Mouse (Mus musculus) testis, postnatal 10 days (tissue): Measurements from ENCODE around the gene Terb1.

Source experiments
- DNase-seq: peaks from one replicate; pipeline ENCODE4 v3.0.0; 2021; ENCODE audit warnings: low spot score

The Terb1 gene

DNA sequence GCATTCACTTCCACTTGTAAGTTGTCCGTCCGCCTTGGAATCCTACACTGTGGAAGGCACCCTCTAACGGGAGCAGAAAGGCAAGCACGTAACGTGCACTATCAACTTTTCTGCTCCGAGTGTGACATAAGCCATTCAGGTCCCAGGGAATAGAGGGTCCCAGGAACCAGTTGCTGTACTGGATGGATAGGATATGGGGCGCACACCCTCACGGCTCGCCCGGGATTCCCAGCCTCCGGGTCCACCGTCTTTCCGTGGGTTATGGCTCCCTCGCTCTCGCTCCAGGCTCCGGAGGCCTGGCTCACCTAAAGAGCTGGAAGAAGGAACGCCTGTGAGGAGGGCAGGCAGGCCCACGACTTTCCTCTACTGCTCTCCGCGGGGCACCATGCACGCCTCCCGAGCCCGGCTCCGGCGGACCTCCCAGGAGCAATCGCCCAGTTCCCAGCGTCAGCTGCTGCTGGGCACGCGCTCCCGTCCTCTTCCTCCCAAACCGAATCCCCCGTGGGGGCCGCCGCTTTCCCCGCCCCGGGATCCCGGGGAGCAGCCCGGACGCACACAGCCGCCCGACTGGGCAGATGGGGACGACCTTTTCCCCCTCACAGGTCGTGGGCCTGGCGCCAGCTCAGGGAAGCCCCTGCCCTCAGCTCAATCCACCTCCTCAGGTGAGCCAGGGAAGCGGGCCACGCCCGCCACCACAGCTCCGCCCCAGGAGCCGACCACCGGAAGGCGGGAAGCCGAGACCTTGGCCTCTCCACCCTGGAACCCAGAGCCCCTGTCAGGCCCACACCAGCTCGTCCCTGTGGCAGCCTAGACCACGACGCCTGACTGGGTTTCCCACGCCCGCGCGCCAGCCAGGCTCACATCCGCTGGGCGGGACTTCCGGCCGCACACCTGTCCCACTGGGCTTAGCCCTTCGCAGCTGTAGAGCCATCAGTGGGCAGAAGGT, at the start of gene Terb1:
Gene Terb1 (minus strand): TSS at position 850 of the 946 bp plus-strand sequence.
- peak; percentile 66 for DNase-seq

DNA sequence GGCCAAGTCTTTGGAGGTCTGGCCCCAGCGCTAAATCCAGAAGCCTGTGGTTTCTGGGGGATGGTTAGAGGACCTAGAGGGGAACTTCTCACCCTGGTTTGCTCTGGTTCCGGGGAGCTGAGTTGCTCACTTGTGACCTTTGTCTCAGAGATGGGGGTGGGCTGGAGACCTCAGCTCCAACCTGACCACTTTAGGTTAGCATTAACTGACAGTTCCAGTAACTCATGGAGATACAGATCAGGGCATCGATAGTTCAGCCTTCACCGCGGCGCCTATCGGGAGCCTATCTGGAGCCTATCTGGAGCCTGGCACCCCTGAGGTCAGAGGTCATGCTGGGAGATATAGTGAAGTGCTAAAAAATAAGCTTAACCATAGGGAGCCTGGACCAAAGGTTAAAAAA, 47.5 kb upstream of the Terb1 start:
- DNase-seq = no peak

DNA sequence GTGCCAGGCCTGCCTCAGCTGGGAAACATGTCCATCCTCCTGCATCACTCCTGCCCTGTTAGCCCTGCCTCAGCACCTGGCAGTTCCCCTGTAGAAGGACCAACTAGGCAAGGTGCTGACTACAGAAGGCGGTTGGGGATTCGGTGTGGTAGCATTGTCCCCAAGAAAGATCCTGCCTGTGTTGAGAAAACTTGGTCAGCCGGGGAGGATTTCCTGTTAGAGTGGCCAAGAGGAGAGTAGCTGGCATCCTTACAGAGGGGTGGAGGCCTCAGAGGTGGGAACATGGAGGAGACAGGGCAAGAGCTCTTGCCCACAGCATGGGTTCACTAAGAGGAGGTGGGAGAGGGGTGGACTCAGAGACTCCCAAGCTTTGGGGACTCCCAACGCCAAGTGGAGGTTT, 45.5 kb upstream of the Terb1 start:
- DNase-seq = no peak

DNA sequence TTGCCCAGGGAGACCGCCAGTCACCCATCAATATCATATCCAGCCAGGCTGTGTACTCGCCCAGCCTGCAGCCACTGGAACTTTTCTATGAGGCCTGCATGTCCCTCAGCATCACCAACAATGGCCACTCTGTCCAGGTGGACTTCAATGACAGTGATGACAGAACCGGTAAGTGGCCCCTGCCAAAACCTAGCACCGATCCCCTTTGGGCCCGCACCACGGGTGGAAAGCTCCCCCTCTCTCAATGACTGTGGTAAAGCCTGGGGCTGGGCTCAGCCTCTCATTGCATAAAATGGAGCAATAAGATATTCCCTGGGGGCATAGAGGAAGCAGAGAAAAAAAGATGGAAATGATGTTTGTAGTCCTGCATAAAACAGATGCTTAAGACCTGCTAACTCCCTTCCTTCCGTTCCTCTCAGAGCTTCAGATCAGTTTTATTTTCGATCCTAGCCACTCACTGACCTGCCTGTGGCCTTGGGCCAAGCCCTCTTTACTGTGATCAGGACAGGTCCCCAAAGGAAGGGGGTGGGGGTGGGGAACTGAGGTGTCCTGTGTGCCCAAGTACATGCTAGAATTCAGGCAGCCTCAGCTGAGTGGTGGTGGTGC, 33.8 kb upstream of the Terb1 start:
- no peak for DNase-seq

DNA sequence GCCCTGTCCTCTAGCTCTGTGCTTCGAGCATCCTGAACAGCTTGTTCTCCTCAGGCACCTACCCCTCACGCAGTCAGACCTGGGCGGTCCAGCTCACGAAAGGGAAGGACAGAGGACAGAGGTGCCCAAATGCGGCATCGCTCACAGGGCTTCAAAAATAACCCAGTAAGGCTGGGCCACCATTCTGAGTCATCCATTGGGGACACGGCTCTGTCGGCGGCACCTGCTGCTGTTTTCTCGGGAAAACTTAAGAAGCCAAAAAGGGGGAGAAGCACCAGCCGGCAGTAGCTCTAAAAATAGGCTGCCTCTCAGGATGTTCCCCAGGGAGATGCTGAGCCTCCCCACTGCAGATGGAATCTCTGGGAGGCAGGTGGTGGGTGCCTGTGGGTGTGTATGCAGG, 32.5 kb upstream of the Terb1 start:
- DNase-seq = no peak

DNA sequence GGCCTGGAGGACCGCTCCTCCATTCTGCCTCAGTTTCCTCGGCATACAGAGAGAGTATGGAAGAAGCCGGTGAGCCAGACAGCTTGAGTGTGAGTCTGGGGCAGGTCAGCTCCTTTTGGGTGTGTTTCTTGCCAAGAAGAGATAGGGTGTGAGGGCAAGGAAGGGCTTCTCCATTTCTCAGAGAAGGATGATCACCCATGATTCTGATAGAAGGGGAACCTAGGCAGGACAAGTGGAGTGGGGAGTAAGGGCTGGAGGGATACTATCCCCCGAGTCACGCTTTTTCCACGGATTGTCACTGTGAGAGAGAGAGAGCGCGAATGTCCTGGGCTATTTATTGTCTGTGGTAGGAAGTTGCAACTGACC, 31.8 kb upstream of the Terb1 start:
- no peak for DNase-seq

DNA sequence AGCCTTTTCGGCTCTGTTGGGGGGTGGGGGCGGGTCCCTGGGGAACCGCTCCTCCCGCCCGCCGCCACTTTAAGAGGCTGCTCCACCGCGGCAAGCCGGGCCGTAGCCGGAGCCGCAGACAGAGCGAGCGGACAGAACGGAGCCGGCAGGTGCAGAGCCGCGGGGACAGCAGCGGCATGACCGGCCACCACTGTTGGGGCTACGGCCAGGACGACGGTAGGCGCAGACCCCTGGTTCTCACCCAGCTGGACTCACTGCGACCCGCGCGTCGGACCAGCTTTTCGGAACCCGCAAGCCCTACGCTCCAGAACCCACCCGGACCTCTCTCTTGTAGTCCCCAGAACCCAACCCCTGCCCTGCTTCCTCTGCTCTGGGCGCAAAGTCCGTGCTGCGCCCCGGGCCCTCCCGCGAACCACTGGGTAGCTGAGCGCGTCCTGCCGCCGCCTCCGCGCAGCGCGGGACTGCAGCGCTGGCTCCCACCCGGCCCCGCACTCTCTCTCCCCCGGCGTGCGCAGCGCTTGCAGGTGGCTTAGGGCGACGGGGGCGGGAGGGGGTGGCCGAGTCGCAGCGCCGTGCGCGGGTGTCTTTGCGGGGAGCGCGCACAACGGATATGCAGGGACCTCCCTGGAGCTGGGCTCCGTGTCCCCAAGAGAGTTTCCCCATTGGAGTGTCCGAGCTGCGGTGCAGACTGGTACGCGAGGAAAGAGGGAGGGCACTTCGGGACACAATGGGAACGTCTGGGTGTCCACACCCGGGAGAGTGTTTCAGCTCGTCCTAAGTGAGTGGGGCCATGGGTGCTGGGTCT, 31.2 kb upstream of the Terb1 start:
- DNase-seq = peak; percentile 52

DNA sequence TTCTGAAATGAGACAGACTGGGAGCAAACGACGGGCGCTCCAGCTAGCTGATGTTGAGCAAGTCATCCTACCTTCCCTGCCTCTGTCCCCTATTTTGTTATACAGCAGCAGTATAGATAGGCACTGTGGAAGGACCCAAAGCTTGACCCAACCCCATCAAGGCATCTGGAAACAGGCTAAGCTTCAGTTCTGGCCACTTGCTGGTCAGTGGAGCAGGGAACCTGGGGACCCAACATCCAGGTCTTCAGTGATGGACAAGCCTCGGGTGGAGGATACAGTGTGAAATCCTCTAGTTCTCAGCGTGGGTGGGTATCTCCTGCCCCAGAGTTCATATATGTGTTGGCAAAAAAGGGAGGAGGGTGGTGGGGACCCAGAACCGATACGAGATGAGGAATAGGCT, 30.5 kb upstream of the Terb1 start:
- no peak for DNase-seq

DNA sequence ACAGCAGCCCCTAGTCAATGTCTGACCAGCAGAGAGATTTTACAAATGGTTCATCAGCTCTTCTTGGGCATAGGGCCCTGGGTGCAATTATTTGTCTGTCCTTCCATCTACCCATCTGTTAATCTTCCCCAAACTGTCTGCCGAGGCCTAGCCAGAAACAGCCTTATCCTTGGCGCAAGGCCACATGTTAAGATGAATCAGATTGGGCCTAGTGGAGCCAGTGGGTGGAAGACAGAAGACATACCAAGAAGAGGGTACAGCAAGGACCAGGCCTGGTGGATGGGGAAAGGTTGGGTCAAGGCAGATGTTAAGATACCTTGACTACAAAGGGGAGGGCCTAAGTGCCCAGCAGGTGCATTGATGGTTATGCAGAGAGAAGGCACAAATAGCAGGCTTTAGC, 29.9 kb upstream of the Terb1 start:
- DNase-seq = no peak

DNA sequence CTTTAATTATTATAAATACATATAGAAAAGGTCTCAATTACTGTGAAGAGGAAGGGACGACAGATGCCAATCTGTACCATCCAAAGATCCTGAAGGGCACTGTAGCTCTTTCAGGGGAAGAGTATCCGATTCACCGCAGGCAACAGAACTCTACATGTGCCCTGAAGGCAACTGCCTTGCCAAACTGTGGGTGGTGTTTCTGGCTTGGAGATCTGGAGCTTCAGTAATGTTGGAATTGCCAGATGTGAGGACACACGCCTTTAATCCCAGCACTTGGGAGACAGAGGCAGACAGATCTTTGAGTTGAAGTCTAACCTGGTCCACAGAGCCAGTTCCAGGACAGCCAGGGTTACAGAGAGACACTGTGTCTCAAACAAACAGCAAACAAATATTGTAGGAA, 29.2 kb upstream of the Terb1 start:
- DNase-seq = no peak

DNA sequence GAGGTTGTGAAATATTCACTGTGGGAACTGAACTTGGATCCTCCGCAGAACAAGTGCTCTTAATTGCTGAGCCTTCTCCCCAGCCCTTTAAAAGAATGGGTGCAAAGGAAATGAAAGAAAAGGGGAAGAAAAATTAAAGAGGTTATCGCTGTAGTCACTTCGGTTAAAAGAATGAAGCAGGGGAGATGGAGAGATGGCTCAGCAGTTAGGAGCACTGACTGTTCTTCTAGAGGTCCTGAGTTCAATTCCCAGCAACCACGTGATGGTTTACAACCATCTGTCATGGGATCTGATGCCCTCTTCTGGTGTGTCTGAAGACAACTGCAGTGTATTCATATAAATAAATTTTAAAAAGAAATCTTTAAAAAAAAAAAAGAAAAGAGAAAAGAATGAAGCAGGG, 26.3 kb upstream of the Terb1 start:
- no peak for DNase-seq

DNA sequence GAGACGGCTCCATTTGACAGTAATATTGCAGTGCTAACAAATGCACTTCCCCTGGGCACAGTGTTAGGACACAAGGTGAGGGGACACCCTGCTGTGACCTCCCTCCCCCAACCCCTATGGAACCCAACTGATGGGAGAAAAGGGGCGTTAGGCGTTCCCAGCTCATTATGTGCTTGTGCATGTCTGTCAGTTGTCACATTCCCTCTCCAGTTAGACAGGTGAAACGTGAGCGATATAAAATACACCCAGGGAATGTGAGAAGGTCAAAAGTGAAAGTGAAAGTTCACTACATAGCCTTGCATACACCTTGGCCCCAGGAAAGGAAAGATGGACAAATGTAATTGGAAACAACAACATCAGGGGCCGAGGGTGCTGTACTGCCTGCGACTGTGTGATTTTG, 25.7 kb upstream of the Terb1 start:
- DNase-seq = no peak

DNA sequence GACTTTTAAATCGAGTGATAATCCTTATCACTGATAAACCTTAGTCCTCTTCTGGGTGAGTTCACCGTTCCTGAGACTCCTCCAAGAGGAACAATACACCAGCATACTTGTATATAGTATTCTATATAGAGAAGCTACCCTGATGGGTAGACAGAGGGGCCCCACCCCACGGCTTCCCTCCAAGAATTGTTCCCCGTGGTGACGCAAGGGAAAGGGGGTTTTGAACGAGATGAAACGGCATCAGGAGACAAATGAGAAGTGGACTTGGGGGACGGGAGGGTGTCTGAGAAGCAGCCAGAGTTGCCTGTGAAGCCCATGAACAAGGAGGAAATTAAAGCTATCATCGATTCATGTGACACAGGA, 25.1 kb upstream of the Terb1 start:
- DNase-seq = no peak

DNA sequence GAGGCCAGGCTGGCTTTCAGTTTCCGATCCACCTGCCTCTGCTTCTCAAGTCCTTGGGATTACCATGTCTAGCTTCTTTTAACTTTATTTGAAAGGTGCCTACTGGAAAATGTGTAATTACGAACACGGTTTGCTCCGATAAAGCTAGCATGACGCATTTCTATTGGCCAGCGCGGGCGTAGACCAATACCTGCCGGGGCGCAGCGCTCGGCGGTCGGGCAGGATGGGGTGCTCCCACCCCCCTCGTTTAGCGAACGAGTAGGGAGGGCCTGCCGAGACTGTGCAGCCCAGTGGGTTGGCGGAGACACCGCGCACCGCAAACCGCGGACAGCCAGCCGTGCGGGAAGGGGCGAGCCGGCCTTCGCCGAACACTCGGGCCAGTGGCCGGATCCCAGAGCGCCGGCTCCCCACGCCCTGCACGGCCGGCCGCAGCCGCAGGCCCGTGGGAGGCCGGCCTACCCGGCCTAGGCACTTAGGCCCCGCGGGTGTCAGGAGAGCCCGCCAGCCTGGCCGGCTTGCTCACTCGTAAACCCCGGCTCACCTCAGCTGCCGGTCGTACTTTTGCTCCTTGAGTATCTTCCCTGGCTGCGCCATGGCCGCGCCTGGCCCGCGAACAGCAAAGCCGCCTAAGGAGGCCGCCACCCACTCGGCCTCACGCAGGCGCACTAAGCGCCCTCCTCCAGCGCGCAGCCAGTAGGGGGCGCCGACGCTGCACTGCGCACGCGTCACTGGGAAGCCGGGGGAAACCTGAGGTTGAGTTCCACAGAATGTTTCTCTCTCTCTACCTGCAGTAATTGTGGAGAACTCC, 24.5 kb upstream of the Terb1 start, which contains the start of the genes Nae1 and Car7:
Gene Nae1 (minus strand): TSS at position 667 of the 808 bp plus-strand sequence.
Gene Car7 (plus strand): TSS at position 719 of the 808 bp plus-strand sequence.
- peak; percentile 96 for DNase-seq

DNA sequence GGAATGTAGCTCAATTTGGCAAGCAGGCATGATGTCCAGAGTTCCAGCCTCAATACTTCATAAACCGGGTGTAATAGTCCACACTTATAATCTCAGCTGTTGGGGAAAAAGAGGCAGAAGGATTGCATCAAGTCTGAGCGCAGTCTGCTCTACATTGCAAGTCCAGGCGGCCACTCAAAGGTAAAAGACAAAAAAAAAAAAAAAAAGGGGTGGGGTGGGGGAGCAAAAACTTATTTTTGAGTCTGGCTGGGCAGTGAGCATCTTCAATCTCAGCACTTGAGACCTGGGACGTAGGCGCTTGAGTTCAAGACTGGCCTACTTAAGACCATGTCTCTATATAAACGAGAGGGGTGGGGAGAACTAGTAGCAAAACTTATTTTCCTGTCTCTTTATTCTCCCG, 23.8 kb upstream of the Terb1 start:
- no peak for DNase-seq

DNA sequence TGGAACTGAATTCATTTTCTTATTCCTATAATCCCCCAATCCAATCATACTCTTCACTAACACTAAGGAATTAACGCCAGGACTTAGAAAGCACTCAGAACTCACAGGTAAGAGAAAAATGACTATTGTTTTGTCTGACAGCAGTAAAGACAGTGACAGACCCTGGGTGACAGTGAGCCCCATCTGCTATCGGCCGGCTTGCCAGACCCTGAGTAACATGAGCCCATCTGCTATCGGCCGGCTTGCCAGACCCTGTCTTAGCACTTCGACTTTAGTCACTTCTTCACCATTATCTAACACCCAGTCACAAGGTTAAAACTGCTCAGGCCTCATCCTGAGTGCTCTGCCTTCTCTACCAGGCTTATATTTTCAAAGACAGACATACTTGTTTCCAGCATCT, 20.0 kb upstream of the Terb1 start:
- DNase-seq = no peak

DNA sequence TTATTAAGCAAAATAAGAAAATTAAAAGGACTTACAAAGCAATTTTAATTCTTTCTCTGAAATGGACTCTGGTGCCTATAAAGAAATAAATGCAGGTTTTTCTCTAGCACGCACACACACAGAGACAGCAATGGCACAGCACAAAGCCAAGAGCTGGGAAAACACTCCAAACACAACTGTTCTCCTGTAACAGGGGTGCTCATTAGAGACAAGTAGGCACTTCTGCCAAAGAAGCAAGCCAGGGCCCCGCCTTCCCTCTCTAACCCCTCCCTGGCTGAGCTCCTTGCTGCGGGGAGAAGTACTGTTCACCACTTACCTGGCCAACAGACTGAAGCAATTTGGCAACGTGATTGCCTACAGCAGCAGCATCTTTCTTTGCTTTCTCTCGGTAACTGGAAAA, 8.2 kb upstream of the Terb1 start:
- DNase-seq = no peak

DNA sequence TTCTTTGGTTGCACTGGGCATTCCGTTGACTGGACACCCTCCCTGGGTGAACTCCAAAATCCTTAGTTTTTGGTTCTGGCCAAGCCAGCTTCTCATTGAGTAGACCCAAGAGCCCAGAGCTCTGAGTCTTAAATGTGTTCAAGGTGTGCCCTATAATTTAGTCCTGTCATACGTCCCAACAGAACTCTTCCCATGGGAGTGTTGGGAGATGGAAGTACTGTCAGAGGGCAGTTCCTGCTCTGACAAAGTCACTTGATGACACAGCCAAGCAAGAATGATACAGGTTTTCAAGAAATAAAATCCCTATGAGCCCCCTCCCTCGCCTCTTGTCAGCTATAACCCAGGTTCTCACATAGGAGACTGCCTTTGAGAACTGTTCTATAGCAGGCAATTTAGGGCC, 424 bp upstream of the Terb1 start:
- no peak for DNase-seq

DNA sequence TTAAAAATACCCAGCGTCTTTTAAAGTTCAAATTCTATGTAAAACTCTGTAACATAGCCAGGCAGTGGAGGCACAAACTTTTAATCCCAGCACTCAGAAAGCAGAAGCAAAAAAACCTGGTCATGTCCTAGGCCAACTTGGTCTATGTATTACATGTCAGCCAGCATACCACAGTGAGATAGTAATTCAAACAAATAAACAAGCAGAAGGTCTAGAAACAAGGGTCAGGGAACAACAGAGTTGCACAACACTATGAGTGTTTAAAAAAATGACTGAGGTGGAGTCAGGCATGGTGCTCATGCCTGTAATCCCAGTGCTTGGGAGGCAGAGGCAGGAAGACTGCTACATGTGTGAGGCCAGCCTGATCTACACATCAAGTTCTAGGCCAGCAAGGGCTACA, 30.6 kb downstream of the Terb1 start:
- no peak for DNase-seq

DNA sequence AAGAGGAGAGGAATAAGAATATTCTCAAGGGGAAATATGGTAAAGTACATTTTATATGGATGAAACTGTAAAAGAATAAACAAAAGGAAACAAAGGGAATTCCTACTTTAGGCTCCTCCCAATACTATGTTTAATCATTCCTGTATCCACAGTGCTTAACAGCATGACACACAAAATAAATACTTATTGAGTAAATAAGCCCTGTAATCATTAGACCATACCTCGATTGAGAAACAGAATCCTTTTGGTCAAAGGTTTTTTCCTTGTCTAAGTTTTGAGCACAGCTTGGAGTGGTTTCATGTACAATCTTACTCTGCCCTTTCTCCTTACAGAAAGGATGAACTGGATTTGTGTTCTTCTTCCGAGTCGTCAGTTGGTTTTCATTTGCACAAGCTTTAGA, 37.2 kb downstream of the Terb1 start:
- DNase-seq = no peak

DNA sequence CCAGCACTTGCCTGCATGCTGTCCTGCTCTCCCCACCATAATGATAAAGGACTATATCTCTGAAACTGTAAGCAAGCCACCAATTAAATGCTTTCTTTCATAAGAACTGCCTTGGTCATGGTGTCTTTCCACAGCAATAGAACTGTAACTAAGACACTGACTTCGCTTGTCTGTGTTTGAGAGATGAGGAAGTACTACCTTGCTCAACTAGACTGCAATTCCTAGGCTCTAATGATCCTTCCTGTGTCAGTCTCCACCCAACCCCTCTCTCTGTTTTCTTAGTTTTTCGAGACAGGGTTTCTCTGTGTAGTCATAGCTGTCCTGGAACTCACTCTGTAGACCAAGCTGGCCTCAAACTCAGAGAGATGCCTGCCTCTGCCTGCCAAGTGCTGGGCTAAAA, 42.2 kb downstream of the Terb1 start:
- no peak for DNase-seq

DNA sequence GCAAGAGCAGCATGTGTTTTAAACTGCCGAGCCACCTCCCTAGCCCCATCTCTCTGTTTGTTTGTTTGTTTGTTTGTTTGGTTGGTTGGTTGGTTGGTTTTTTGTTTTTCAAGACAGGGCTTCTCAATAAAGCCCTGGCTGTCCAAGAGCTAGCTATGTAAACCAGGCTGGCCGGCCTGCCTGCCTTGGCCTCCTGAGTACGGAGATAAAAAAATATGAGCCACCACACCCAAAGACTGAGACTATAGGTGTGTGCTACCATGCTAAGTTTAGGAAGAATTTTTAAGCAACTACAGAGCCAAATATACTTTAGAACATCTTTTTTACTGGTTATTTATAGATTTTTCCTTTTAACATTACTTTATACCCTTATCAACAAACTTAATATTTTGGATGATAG, 57.5 kb downstream of the Terb1 start:
- no peak for DNase-seq
